Mouse (Mus musculus): ENCODE data around the gene Gsto1.

Gsto1 gene

GRCm38 (mm10) chr19:47884296-47885085 is 29.7 kb downstream of the Gsto1 start:
- in situ Hi-C loops (cut with MboI; ENCODE audit: low pct_unique_long_range_greater_than_20kb in 1 of 2, low sequenced_read_pairs in 2 of 2, unreplicated experiment in 1 of 2): no loop called here

- in situ Hi-C loops (cut with MboI; ENCODE audit: low pct_unique_long_range_greater_than_20kb in 1 of 2, low sequenced_read_pairs in 2 of 2, unreplicated experiment in 1 of 2): no loop called here
These were observed 30.5 kb downstream of the Gsto1 start for GRCm38 (mm10) chr19:47885191-47885743.

- in situ Hi-C loops (cut with MboI; ENCODE audit: low pct_unique_long_range_greater_than_20kb in 1 of 2, low sequenced_read_pairs in 2 of 2, unreplicated experiment in 1 of 2): no loop called here
These were observed 31.1 kb downstream of the Gsto1 start for GRCm38 (mm10) chr19:47885886-47886285.

- in situ Hi-C loops (cut with MboI; ENCODE audit: low pct_unique_long_range_greater_than_20kb in 1 of 2, low sequenced_read_pairs in 2 of 2, unreplicated experiment in 1 of 2): no loop called here
These were observed 31.8 kb downstream of the Gsto1 start for GRCm38 (mm10) chr19:47886617-47887016.

GRCm38 (mm10) chr19:47887417-47887816 is 32.6 kb downstream of the Gsto1 start:
- in situ Hi-C loops (cut with MboI; ENCODE audit: low pct_unique_long_range_greater_than_20kb in 1 of 2, low sequenced_read_pairs in 2 of 2, unreplicated experiment in 1 of 2): no loop called here

GRCm38 (mm10) chr19:47888037-47888436 is 33.3 kb downstream of the Gsto1 start:
- in situ Hi-C loops (cut with MboI; ENCODE audit: low pct_unique_long_range_greater_than_20kb in 1 of 2, low sequenced_read_pairs in 2 of 2, unreplicated experiment in 1 of 2): no loop called here

GRCm38 (mm10) chr19:47890489-47891130 is 35.8 kb downstream of the Gsto1 start:
- in situ Hi-C loops (cut with MboI; ENCODE audit: low pct_unique_long_range_greater_than_20kb in 1 of 2, low sequenced_read_pairs in 2 of 2, unreplicated experiment in 1 of 2): no loop called here

- in situ Hi-C loops (cut with MboI; ENCODE audit: low pct_unique_long_range_greater_than_20kb in 1 of 2, low sequenced_read_pairs in 2 of 2, unreplicated experiment in 1 of 2): no loop called here
These were observed 37.0 kb downstream of the Gsto1 start for GRCm38 (mm10) chr19:47891562-47892312.

- in situ Hi-C loops (cut with MboI; ENCODE audit: low pct_unique_long_range_greater_than_20kb in 1 of 2, low sequenced_read_pairs in 2 of 2, unreplicated experiment in 1 of 2): no loop called here
These were observed 38.3 kb downstream of the Gsto1 start for GRCm38 (mm10) chr19:47893092-47893491.

- in situ Hi-C loops (cut with MboI; ENCODE audit: low pct_unique_long_range_greater_than_20kb in 1 of 2, low sequenced_read_pairs in 2 of 2, unreplicated experiment in 1 of 2): no loop called here
These were observed 43.8 kb downstream of the Gsto1 start for GRCm38 (mm10) chr19:47898472-47899079.

GRCm38 (mm10) chr19:47900012-47900411 is 45.2 kb downstream of the Gsto1 start:
- in situ Hi-C loops (cut with MboI; ENCODE audit: low pct_unique_long_range_greater_than_20kb in 1 of 2, low sequenced_read_pairs in 2 of 2, unreplicated experiment in 1 of 2): no loop called here

- in situ Hi-C loops (cut with MboI; ENCODE audit: low pct_unique_long_range_greater_than_20kb in 1 of 2, low sequenced_read_pairs in 2 of 2, unreplicated experiment in 1 of 2): no loop called here
These were observed 45.8 kb downstream of the Gsto1 start for GRCm38 (mm10) chr19:47900558-47900957.

GRCm38 (mm10) chr19:47902316-47903201 is 47.8 kb downstream of the Gsto1 start:
- in situ Hi-C loops (cut with MboI; ENCODE audit: low pct_unique_long_range_greater_than_20kb in 1 of 2, low sequenced_read_pairs in 2 of 2, unreplicated experiment in 1 of 2): no loop called here

GRCm38 (mm10) chr19:47903679-47904078 is 48.9 kb downstream of the Gsto1 start:
- in situ Hi-C loops (cut with MboI; ENCODE audit: low pct_unique_long_range_greater_than_20kb in 1 of 2, low sequenced_read_pairs in 2 of 2, unreplicated experiment in 1 of 2): no loop called here

GRCm38 (mm10) chr19:47905081-47905480 is 50.3 kb downstream of the Gsto1 start:
- in situ Hi-C loops (cut with MboI; ENCODE audit: low pct_unique_long_range_greater_than_20kb in 1 of 2, low sequenced_read_pairs in 2 of 2, unreplicated experiment in 1 of 2): no loop called here

- in situ Hi-C loops (cut with MboI; ENCODE audit: low pct_unique_long_range_greater_than_20kb in 1 of 2, low sequenced_read_pairs in 2 of 2, unreplicated experiment in 1 of 2): no loop called here
These were observed 50.8 kb downstream of the Gsto1 start for GRCm38 (mm10) chr19:47905603-47906002.

- in situ Hi-C loops (cut with MboI; ENCODE audit: low pct_unique_long_range_greater_than_20kb in 1 of 2, low sequenced_read_pairs in 2 of 2, unreplicated experiment in 1 of 2): no loop called here
These were observed 52.8 kb downstream of the Gsto1 start for GRCm38 (mm10) chr19:47907596-47907995.

- in situ Hi-C loops (cut with MboI; ENCODE audit: low pct_unique_long_range_greater_than_20kb in 1 of 2, low sequenced_read_pairs in 2 of 2, unreplicated experiment in 1 of 2): no loop called here
These were observed 54.2 kb downstream of the Gsto1 start for GRCm38 (mm10) chr19:47908961-47909371.
